Mouse (Mus musculus) ES-E14 (cell line): ENCODE results near the gene Zfp354b.

ENCODE experiments used
- CHD2 ChIP-seq: IDR thresholded peaks from 2 replicates; pipeline ENCODE4 v1.6.1; 2014; ENCODE audit warnings: mild to moderate bottlenecking, low read depth, low read length, inconsistent platforms
- ZNF384 ChIP-seq: IDR thresholded peaks from 2 replicates; pipeline ENCODE4 v1.6.1; 2012; ENCODE audit warnings: low read depth, low read length, inconsistent platforms

GRCm38 (mm10) chr11:50914461-50914860, 17.0 kb downstream of the Zfp354b start:
- TF ChIP-seq ZNF384 (no peak), CHD2 (no peak)
